Mouse (Mus musculus) forebrain, embryonic 13.5 days (tissue): ENCODE measurements around the gene Iqcc. TPM values are rescaled to one million over a fixed set of nuclear protein-coding genes. Genes with fewer than 3 reads are reported as not detected.

Experiments
- ATAC-seq: fragments of 200-750 bp; cut with Nextera tagmentation; 2 replicates; pipeline ENCODE4 v1.8.0; 2017
- H3K27ac ChIP-seq: fragments of 300-500 bp; sonication (generic); 2 replicates; pipeline ENCODE4 v1.5.1; 2015; ENCODE audit warnings: inconsistent platforms, mild to moderate bottlenecking, moderate library complexity
- H3K27me3 ChIP-seq: fragments of 300-500 bp; sonication (generic); 2 replicates; pipeline ENCODE4 v1.6.1; 2015; ENCODE audit warnings: mild to moderate bottlenecking, inconsistent platforms
- H3K36me3 ChIP-seq: fragments of 300-500 bp; sonication (generic); 2 replicates; pipeline ENCODE4 v1.6.1; 2015; ENCODE audit warnings: mild to moderate bottlenecking, inconsistent platforms; ENCODE audit not compliant: poor library complexity, severe bottlenecking
- H3K4me1 ChIP-seq: fragments of 300-500 bp; sonication (generic); 2 replicates; pipeline ENCODE4 v1.6.1; 2015; ENCODE audit warnings: inconsistent platforms
- H3K4me2 ChIP-seq: fragments of 300-500 bp; sonication (generic); 2 replicates; pipeline ENCODE4 v1.6.1; 2015; ENCODE audit warnings: inconsistent platforms, mild to moderate bottlenecking, moderate library complexity
- H3K4me3 ChIP-seq: fragments of 300-500 bp; sonication (generic); 2 replicates; pipeline ENCODE4 v1.5.1; 2015; ENCODE audit warnings: mild to moderate bottlenecking, inconsistent platforms
- H3K9ac ChIP-seq: fragments of 300-500 bp; sonication (generic); 2 replicates; pipeline ENCODE4 v1.6.1; 2015; ENCODE audit warnings: mild to moderate bottlenecking, inconsistent platforms
- H3K9me3 ChIP-seq: fragments of 300-500 bp; sonication (generic); replicated peaks from 2 replicates; pipeline ENCODE4 v1.6.1; 2016; ENCODE audit warnings: inconsistent platforms
- WGBS: fragments of 180-500 bp; shearing (Covaris S2); methylation state at CpG from one replicate; pipeline ENCODE4 v1.1.7; 2015; 5-methylcytosine and 5-hydroxymethylcytosine counted together
- polyA plus RNA-seq: library from polyadenylated mRNA; unstranded; fragments of >200 nt; fragmentation: Nextera tagmentation; extraction: Ambion mirVana; gene quantifications from 2 replicates; pipeline ENCODE4 v1.2.1, GENCODE M21; 2015

Iqcc gene
- polyA plus RNA-seq, 1 experiment from 2014 or later: 31.5 TPM

DNA sequence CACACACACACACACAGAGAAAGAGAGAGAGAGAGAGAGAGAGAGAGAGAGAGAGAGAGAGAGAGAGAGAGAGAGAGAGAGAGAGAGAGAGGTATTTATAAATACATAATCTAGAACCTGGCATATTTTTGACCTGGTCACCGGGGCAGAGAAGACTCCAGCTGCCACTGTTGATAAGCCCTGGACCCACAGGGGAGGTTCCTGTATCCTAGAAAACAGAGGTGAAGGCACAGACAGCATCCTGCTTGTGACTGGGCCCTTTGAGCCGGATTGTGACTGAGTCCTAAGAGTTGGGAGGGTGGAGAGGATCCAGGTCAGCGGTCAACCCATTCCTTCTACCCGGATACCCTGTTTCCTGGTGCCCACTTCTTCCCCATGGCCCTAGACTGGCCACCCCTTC, 30.0 kb downstream of the Iqcc start:
- 86% methylated on average over 4 of the region's 4 CpGs for WGBS
- Histone ChIP-seq H3K27ac (no peak overlapping the region), H3K4me2 (no peak overlapping the region), H3K9me3 (no peaks in the 10 kb centered on the region), H3K9ac (no peak overlapping the region), H3K36me3 (peaks cover 38% of the 10 kb centered on the region), H3K4me3 (no peak overlapping the region), H3K27me3 (no peaks in the 10 kb centered on the region), H3K4me1 (peaks cover 5% of the 10 kb centered on the region)
- ATAC-seq: no peak

DNA sequence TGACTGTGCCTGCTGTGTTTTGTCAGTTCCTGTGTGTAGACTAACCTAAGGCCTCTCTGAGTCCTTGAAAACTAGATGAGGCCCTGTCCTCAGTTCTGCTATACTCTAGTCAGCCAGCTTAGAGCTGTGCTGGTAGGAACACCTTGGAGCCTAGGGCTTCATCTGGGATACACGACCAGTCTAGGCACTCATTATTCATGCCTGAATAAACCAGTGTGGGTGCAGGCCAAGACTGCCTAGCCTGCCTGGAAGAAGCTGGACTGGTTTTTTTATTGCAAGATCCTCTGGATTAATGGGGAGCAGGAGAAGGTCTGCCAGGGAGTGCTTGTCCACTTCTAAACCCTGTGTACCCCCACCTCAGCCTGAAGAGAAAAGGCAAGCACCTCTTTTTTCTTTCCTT, 32.0 kb downstream of the Iqcc start:
- Histone ChIP-seq H3K36me3 (peaks cover 19% of the 10 kb centered on the region), H3K27me3 (no peaks in the 10 kb centered on the region), H3K9ac (no peak overlapping the region), H3K4me3 (no peak overlapping the region), H3K4me1 (peaks cover 5% of the 10 kb centered on the region), H3K9me3 (no peaks in the 10 kb centered on the region), H3K27ac (no peak overlapping the region), H3K4me2 (no peak overlapping the region)
- ATAC-seq: no peak
- 23% methylated on average over 1 of the region's 1 CpGs for WGBS

GRCm38 (mm10) chr4:129585773-129586172, 33.1 kb downstream of the Iqcc start:
- H3K4me2 ChIP-seq: peak overlapping the region; percentile 63; the same call in 1 of the 2 replicates
- WGBS: 85% methylated on average over 9 of the region's 9 CpGs
- ATAC-seq: no peak

DNA sequence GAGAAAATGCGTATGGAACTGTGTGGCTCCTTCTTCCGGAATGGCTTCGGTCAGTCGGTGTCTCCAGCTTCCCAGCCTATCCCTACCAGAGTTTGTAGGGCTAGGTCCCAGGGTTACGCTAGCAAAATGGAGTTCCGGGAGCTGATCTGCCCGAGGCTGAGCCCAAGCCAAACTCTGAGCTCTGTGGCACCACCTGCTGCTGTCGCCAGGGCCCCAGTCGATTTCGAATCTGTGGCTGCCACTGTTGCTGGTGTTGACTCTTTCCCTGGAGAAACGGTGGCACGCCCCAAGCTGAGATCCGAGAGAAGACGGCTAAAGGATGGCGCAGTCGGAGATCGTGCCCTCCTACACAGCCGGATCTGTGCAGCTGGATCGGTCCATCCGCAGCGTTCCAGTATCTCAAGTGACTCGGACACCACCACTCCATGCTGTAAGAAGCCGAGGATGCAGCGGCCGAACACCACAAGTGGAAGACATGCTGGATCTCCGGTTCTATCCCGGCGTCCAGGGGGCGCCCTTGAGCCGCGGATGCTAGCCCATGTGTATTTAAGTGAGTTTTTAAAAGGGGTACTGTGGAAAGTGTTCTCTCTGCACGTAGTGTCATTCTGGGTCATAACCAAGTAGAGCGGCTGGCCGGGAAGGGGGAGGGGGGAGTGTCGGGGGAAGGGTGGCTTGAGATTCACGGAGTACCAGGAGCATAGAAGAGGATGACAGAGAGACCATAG, 33.9 kb downstream of the Iqcc start:
- ATAC-seq: peak; percentile 27; the same call in 1 of the 2 replicates
- Histone ChIP-seq H3K27me3 (no peaks in the 10 kb centered on the region), H3K36me3 (0 out of 2 replicates have a peak, but pooled peaks cover under 1% of the 10 kb centered on the region), H3K4me2 (peak overlapping the region; percentile 63), H3K9ac (peak overlapping the region; percentile 45), H3K4me3 (peak overlapping the region; percentile 37), H3K9me3 (no peaks in the 10 kb centered on the region), H3K27ac (no peak overlapping the region), H3K4me1 (peaks cover 5% of the 10 kb centered on the region)
- WGBS: 1% methylated on average over 36 of the region's 36 CpGs

More at GRCm38 (mm10) chr4:129585773-129586172, 33.1 kb downstream of the Iqcc start:
- no peaks in the 10 kb centered on the region for H3K9me3 ChIP-seq
- H3K4me1 ChIP-seq: peaks cover 5% of the 10 kb centered on the region
- no peak overlapping the region for H3K4me3 ChIP-seq
- H3K9ac ChIP-seq: no peak overlapping the region
- H3K27ac ChIP-seq: no peak overlapping the region
- H3K27me3 ChIP-seq: no peaks in the 10 kb centered on the region
- peaks cover 7% of the 10 kb centered on the region for H3K36me3 ChIP-seq

DNA sequence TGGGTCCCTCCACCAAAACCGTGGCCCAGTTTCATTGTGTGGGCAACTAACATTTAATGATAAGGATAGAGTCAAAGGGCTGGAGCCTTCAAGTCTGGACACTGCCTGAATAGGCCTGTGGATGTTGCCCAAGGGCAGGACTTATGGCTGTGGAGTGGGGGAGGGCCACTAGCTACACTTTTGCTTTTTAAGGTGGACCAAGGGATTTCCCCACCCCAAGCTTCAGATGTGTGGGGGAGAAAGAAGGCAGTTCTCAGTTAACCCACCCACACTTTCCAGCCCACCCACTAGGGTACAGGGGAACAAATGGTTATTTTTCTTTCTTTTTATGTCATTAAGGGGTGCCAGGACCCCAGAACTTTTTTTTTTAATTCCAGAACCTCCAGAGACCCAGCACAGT, 34.5 kb downstream of the Iqcc start:
- Histone ChIP-seq H3K27me3 (no peaks in the 10 kb centered on the region), H3K4me2 (peak overlapping the region; percentile 63), H3K9me3 (no peaks in the 10 kb centered on the region), H3K36me3 (no peaks in the 10 kb centered on the region), H3K4me3 (peak overlapping the region; percentile 37; the same call in 1 of the 2 replicates), H3K4me1 (peaks cover 5% of the 10 kb centered on the region), H3K9ac (0 out of 2 replicates have a peak overlapping the region, but pooled peaks have one; percentile 45), H3K27ac (no peak overlapping the region)
- 87% methylated on average over 1 of the region's 1 CpGs for WGBS
- no peak for ATAC-seq

DNA sequence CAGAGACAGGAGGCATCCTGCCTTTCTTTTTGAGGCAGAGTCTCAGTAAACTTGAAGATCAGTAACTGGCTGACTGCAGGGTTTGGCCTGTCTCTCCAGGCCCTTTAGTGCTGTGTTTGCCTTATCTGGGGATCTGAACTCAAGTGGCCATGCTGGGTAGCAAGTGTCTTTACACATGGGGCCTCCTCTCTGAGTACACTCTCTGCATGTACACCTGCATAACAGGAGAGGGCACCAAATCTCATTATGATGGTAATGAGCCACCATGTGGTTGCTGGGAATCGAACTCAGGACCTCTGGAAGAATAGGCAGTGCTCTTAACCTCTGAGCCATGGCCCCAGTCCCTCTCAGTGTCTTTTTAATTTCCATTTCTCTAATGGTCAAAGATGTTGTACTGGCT, 36.6 kb downstream of the Iqcc start:
- Histone ChIP-seq H3K4me1 (peaks cover 7% of the 10 kb centered on the region), H3K27ac (no peak overlapping the region), H3K9ac (no peak overlapping the region), H3K27me3 (no peaks in the 10 kb centered on the region), H3K9me3 (no peaks in the 10 kb centered on the region), H3K4me3 (no peak overlapping the region), H3K4me2 (no peak overlapping the region), H3K36me3 (no peaks in the 10 kb centered on the region)
- WGBS: 97% methylated on average over 1 of the region's 1 CpGs
- no peak for ATAC-seq

- no peak overlapping the region for H3K4me2 ChIP-seq
- H3K27ac ChIP-seq: no peak overlapping the region
- no peak for ATAC-seq
- H3K27me3 ChIP-seq: no peaks in the 10 kb centered on the region
- no peaks in the 10 kb centered on the region for H3K36me3 ChIP-seq
- H3K4me1 ChIP-seq: peaks cover 12% of the 10 kb centered on the region
- WGBS: 75% methylated on average over 7 of the region's 7 CpGs
- no peaks in the 10 kb centered on the region for H3K9me3 ChIP-seq
- no peak overlapping the region for H3K4me3 ChIP-seq
- no peak overlapping the region for H3K9ac ChIP-seq
Measured at GRCm38 (mm10) chr4:129580347-129580746, 38.6 kb downstream of the Iqcc start.

- H3K4me2 ChIP-seq: peak within 1 kb of the TSS; percentile 24
- H3K27ac ChIP-seq: no peak within 1 kb of the TSS
- no peaks in the 10 kb centered on the region for H3K27me3 ChIP-seq
- 91% methylated on average over 5 of the region's 5 CpGs for WGBS
- ATAC-seq: no peak
- H3K4me3 ChIP-seq: no peak within 1 kb of the TSS
- no peaks in the 10 kb centered on the region for H3K36me3 ChIP-seq
- no peak within 1 kb of the TSS for H3K9ac ChIP-seq
- H3K4me1 ChIP-seq: peaks cover 7% of the 10 kb centered on the region; the same call in 1 of the 2 replicates
- no peaks in the 10 kb centered on the region for H3K9me3 ChIP-seq
Measured at GRCm38 (mm10) chr4:129578466-129578865, 40.4 kb downstream of the Iqcc start, which contains the start of gene Fam167b. Gene Fam167b (minus strand): TSS chr4:129578549.

GRCm38 (mm10) chr4:129577688-129578087, 41.2 kb downstream of the Iqcc start:
- Histone ChIP-seq H3K9ac (no peak overlapping the region), H3K4me2 (no peak overlapping the region; the same call in 1 of the 2 replicates), H3K9me3 (no peaks in the 10 kb centered on the region), H3K27ac (no peak overlapping the region), H3K27me3 (no peaks in the 10 kb centered on the region), H3K4me3 (no peak overlapping the region), H3K36me3 (no peaks in the 10 kb centered on the region), H3K4me1 (peaks cover 7% of the 10 kb centered on the region; the same call in 1 of the 2 replicates)
- 86% methylated on average over 7 of the region's 7 CpGs for WGBS
- ATAC-seq: no peak

- no peaks in the 10 kb centered on the region for H3K27me3 ChIP-seq
- H3K4me3 ChIP-seq: 0 out of 2 replicates have a peak overlapping the region, but pooled peaks have one; percentile 3
- H3K4me1 ChIP-seq: peaks cover 7% of the 10 kb centered on the region; the same call in 1 of the 2 replicates
- H3K36me3 ChIP-seq: no peaks in the 10 kb centered on the region
- H3K27ac ChIP-seq: no peak overlapping the region
- H3K9ac ChIP-seq: peak overlapping the region; percentile 21
- H3K9me3 ChIP-seq: no peaks in the 10 kb centered on the region
- ATAC-seq: no peak
- WGBS: 27% methylated on average over 21 of the region's 21 CpGs
- H3K4me2 ChIP-seq: peak overlapping the region; percentile 24
Measured at GRCm38 (mm10) chr4:129576863-129577491, 41.9 kb downstream of the Iqcc start.

DNA sequence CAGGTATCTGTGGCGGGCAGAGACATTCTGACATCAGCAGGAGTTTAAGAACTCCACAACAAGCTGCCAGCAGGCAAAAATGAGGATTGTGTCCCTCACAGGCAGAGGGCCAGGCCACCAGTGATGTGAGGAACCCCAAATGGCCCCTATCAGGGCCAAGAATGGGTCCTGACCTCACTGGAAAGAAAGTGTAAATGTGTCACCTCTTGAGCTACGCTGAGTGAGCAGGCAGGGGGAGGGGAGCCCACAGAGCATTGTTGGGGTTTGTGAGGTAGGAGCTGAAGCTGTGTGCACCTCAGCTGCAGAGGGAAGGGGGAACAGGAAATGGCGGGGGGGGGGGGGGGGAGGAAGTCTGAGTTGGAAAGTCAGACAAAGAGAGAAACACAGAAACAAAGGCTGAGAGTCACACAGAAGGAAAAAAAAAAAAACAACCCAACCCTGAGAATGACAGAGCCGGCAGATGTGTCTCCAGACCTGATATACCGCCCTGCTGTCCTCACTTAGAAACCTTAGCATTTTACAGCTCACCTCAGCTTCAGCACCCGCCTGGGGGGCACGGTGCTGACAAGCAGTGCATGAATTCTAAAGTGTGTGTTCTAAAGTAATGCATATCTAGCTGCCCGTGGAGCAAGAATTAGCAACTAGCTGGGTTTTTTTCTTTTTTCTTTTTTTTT, 43.6 kb downstream of the Iqcc start:
- no peak for ATAC-seq
- 74% methylated on average over 7 of the region's 8 CpGs for WGBS

GRCm38 (mm10) chr4:129573430-129573829, 45.5 kb downstream of the Iqcc start, which contains the start of gene Lck:
Gene Lck (minus strand): TSS chr4:129573641.
- no peak for ATAC-seq
- Histone ChIP-seq H3K27ac (no peak within 1 kb of the TSS), H3K4me1 (peaks cover 7% of the 10 kb centered on the region; the same call in 1 of the 2 replicates), H3K27me3 (no peaks in the 10 kb centered on the region), H3K9ac (no peak within 1 kb of the TSS), H3K4me3 (no peak within 1 kb of the TSS), H3K4me2 (no peak within 1 kb of the TSS), H3K36me3 (no peaks in the 10 kb centered on the region), H3K9me3 (no peaks in the 10 kb centered on the region)
- WGBS: 93% methylated on average over 8 of the region's 8 CpGs

More for the DNA sequence above, 43.6 kb downstream of the Iqcc start:
- Histone ChIP-seq H3K36me3 (no peaks in the 10 kb centered on the region), H3K4me2 (no peak overlapping the region), H3K9ac (no peak overlapping the region; the same call in 1 of the 2 replicates), H3K4me3 (no peak overlapping the region), H3K9me3 (no peaks in the 10 kb centered on the region), H3K4me1 (peaks cover 7% of the 10 kb centered on the region; the same call in 1 of the 2 replicates), H3K27me3 (no peaks in the 10 kb centered on the region), H3K27ac (no peak overlapping the region)
